Mouse (Mus musculus) CD8-positive naive resting alpha-beta T cell, adult 2 months (primary cell): ENCODE results near the gene Zfp593.
A peak's percentile ranks its signal among the peaks of the same experiment; 100 is the strongest.

Source experiments
- DNase-seq, 2 experiments: peaks; one replicate each; pipeline ENCODE4 v3.0.0; 2022; ENCODE audit warnings: low read depth in 2 of 2, low spot score in 2 of 2

Zfp593 gene

DNA sequence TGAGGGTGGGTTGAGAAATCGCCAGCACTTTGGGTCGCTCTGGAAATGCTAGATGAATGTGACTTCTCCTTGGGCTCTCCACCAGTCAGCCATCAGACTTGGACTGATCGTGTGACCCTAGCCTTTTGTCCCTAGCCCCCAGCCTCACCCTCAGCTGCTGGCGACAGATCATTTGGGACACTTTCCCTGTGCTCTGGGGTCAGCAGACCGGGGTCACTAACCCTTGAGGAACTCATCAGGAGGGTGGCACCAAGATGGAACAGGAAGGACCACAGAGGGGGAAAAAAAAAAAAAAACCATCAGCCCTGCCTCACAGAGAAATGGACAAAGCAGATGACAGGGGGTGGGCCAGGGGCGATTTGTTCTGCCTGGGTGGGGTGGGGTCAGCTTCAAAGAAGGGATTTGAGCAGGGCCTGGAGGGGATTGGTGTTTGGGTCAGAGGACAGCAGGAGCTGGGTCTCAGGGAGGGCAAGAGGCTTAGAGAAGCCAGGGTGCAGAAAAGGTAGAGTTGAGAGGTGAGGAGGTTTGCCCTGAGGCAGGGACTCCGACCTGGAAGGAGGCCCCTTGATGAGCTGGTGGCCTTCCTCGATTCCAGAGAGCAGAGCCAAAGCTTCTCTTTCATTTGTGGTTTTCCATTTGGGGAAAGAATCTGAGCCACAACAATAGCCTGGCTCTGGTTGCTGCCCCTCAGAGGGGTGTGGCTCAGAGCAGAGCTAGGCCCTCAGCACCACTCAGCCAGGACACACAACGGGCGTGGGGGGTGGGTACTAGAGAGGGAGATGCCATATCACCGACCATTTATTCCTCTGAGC, 12.0 kb upstream of the Zfp593 start:
- no peak for DNase-seq

DNA sequence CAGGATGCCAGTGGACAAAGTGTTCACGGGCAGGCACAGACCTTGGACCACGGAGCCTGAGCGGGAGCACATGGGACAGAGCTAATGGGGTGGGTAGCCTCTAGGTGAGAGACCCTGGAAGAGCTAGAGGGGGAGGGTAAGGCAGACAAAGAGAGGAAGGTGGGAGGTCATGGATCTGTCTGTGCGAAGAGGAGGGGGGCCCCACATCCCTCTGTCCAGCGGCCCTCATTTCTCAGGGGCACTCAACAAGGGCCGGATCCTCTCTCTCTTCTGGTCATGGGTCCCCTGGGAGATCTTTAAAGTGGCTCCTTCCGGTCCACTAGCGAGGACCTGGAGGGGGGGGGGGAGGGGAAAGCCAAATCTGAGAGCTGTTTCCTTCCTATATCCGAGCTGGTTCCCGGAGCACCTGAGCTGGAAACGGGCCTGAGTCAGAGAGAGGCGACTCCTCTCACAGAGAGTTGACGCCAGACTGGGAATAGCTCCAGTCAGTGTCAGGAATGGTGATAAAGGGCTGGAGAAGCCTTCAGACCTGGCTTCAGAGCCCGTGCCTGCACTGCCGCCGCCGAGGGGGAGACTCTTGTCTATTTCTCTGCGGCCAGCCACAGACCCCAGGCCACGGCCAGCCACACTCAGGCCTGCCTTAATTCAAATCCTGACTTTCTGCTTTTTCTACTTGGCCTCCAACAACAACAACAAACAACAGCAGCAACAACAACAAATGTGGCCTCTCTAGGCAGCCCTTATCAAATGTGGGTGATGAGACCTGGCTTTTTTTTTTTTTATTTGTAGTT, 11.2 kb upstream of the Zfp593 start:
- DNase-seq: no peak

DNA sequence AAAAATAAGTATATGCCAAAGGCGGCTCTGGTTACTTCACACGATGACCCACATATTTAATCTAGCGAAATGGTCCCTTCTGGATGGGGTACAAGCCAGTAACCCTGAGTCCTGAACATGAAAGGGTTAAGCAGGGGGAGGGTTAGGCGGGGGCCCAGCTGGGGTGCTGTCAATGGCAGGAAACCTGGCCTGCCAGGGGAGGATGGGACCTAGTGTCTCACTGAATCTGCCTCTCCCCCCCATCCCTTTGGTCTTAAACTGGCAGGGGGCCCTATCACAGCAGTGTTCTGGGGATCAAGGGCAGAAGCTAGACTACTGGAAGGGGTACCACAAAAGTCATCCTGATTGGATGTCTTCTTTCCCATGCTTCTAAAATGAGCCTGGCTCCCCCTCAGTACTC, 10.5 kb upstream of the Zfp593 start:
- no peak for DNase-seq

DNA sequence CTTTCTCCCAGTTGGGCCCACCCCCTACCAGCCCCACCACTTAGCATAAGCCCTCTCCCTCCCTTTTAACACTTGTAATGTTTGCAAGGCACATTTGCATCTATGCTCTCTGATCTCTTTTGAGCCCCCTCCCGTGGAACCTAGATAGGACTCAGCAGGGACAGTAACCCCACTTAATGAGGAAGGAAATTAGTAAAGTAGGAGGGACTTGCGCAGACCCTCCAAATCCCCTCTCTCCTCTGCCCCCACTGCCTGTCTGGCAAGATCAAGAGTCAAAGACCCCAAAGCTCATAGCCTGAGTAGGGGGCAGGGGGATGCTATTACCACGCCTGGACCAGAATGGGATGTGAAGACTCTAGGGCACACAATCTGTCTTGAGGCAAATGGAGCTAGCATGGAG, 9.4 kb upstream of the Zfp593 start:
- no peak for DNase-seq

DNA sequence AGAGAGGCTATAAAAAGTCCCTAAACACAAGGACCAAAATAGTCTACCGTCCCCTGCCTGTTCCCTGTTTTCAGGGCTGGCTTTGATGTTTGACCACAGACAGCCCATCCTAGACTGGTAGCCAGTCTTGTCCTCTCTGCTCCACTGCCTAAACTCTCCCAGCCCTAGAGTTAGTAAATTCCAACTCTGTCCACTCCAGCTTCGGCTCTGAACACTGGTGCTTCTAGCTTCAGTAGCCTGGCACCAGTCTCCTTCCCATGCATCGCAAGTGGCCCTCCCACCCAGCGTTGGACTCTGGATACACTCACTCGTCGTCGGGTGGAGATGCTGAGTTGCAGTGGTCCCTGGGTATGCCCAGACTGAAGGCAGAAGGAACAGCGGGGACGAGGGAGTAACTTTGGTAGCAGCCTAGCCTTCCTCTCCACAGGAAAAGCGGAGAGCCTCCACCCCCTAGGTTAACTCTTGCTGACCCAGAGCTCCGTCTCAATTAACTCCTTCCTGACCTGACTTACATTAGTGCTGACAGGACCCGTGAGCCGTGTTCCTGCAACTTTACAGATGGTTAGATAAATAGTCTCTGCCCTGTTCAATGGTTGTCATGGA, 8.4 kb upstream of the Zfp593 start, which contains the start of gene Grrp1:
Grrp1 (minus strand) TSS at position 385 of the 603 bp plus-strand sequence.
- DNase-seq: no peak

DNA sequence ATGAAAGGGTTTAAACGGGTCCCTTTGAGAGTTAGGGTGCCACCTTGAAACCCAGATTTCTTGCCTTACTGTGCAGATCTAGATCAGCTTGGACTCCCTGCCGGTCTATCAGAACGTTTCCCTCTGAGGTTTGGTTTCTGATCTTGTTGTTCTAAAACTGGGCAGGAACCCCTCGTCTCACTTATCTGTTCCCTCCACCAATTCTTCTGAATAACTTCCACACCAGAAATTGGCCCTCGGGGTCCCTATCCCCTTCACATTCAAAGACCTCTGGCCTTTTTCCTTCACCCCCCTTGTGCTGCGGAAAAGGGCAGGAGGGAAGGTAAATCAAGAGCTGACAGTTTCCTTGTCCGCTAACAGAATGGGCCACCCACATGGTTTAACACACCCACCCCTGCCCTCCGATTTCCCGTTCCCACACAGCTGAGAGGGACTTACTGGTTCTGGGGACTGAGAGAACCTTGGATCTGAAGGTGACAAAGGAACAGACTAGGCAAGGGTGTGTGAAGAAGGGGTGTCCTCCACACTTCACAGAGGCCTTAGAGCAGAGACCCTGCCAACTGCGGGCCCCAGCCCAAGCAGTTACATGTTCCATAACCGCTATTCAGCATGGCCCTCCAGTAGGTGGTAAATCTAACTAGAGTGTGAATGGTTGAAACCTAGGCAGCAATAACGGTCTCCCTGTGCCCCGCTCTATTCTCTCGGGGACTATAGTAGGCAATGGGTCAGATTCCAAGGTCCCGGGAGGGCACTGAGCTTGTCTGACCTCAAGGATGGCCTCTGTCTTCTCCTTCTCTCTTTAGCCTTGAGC, 7.7 kb upstream of the Zfp593 start:
- no peak for DNase-seq

DNA sequence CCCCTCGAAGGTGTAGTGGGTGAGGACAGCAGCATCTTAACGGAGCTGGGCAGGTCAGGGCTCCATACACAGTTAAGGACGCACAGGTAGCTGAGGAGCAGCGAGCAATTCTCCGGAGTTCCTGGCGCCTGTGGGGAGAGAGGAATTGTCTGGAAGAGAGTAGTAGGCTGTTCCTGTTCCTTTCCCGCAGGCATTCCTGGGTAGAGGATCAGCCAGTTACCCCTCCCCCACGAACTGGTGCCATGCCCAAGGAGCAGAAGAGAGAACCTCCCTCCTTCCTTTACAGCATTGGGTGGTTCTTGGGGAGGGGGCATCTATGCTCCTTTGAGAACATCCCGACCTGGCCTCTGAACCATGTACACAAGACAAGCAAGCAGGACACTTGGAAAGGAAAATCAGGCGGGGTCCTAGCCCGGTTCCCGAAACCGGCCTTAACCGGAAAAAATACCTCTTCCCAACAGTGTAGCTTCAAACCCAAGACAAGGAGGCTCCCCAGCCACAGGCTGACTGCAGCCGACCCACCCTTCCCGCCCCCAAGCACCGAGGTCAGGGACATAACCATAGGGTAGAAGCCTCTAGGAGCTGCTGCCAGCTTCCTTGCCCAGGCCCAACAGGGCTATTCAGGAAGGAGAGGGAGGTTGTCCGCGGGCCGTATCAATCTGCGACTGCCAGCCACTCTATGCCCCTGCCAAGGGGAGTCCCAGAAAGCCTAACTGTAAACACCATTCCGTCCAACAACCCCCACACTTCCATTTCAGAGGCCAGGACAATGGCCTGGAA, 6.9 kb upstream of the Zfp593 start:
- DNase-seq: no peak

DNA sequence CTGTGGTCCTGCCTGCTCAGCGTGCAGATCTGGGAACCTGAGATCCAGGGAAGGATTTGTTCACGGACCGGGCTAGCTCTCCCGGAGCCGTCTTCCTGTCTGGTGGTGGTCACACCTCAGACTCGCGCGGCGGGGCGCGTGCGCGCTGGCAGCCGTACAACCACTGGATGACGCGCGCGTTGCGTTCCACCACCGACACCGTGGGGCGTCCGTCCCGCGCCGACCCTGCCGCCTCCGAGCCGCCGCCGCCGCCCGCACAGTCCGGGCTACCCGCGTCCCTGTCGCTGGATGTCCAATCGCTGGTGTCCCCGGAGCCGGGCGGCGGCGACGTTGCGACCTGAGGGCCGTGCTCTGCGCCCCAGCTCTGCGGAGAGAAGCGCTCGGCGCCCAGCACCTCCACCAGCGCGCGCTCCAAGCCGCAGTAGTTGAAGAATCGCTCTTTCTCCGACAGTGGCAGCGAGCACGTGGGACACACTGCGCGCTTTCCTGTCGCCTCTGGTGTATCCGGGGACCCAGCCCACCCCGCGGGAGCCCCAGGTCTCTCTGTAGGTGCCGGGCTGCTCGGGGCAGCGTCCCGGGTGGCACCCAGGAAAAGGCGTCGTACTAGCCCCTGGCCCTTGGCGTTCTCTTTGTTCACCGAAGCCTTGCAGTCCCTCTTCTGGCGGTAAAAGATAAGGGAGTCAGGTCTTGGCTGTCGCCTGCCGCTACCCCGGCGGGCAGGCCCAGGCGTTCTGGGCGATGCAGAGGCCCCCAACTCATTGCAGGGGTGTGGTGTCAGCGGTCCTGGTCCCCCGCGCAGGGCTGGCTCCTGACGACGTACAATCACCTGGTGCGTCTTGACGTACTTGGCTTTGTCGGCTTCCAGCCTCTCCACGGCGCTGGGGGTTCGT, 6.1 kb upstream of the Zfp593 start:
- DNase-seq: peak in 1 of 2 experiments; percentile 29

DNA sequence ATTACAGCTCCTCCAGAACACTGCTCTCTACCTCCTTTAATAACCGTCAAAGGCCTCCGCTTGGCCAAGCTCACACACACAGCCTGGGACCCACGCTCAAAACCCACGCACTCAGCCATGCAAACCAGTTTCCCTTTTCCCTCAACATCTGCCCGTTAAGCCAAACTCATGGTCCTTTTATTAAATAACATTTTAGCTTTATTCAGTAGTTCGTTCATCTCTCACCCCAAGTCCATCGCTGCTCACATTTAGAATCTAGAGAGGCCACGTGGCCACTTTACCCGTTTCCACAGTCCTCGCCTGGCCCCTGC, 5.5 kb upstream of the Zfp593 start:
- DNase-seq: no peak

DNA sequence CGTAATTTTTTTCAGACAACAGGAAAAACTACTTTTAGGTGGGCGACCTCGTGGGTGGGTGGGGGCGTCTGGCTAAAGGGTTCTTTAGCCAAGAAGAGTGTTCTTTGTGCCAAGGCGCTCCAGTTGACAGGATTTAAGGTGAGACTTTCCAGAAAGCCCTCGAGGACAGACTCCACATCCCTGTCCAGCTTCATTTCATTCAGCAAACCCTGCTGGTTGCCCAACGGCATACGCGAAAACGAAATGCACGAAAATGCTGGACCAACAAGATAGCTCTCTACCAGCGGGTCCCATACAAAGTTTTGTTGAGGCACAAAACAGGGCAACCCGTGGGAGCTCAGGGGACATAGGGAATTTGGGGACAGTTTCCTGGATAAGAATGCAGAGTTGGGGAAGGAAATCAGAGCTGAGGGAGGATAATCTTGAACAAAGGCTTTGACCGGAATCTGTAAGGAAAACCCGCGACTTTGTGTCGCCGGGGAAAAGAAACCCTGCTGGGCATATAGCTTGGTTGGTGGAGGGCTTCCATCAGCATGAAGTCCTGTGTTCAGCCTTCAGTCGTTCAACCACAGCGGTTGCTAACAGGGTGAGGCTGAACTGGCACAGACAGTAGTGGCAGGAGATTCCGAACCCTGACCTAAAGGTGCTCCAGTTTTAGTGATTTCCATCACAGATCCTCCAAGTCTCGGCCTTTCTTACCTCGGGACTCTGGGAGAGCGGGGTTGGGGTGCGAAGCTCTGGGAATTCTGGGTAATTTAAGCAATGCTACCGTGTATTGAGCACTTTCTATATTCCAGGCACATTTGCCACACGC, 4.9 kb upstream of the Zfp593 start:
- no peak for DNase-seq

DNA sequence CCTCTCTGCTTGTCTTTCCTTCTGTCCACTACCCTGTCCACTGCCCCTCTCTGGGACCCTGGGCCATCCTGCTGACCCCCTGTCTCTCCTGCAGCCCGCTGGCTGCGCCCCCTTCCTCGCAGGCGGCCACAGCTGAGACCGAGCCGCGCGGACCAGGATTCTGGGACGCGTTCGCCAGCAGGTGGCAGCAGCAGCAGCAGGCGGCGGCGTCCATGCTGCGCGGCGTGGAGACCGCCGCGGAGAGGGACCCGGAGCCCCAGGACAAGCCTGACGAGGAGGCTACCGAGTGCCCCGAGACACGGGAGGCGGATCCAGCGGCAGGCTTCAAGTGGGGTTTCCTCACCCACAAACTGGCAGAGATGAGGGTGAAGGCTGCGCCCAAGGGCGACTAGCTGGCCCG, 4.3 kb upstream of the Zfp593 start:
- DNase-seq: peak; percentile 59 to 65

DNA sequence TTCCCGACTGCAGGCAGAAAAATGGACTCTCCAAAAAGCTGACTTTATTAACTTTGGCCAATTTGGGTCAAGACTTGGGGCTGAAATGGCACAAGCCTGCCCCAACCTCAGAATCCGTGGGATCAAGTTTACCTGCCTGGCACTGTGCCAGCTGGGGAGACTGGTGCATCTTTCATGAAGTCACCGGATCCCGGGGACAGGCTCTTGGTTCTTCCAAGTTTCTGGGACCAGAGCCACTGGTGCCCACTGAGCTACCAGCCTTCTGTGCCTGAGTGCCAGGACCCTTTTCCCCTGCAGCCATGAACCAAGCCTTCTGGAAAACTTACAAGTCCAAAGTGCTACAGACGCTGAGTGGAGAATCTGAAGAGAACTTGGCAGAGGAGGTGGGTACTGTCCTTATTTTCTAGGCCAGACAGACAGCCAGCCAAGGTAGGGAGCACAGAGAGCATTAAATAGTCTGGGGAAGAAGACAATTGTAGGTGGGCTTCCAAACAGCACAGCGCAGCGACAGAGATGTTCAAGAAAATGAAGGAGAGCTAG, 1.4 kb upstream of the Zfp593 start, which contains the start of gene Gm30191:
Gm30191 (plus strand) TSS at position 217 of the 540 bp plus-strand sequence.
- DNase-seq: no peak

DNA sequence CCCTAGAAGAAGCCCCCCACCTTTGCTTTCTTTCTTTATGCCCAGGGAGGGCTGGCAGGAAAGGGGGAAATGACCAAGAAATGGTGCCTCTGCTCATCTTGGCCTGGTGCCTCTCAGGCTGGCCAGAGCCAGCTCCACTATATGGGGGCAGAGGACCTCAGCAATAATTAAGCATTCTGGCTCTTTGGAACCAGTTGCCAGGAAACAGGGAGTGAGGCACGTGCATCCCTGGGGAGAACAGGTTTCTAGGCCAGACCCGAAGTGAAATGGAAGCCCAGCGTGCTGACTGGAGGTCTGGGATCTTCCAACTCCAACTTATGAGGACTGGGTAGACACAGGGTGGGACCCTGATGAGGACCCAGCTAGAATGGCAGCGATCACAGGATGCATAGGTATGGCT, 864 bp upstream of the Zfp593 start:
- no peak for DNase-seq

DNA sequence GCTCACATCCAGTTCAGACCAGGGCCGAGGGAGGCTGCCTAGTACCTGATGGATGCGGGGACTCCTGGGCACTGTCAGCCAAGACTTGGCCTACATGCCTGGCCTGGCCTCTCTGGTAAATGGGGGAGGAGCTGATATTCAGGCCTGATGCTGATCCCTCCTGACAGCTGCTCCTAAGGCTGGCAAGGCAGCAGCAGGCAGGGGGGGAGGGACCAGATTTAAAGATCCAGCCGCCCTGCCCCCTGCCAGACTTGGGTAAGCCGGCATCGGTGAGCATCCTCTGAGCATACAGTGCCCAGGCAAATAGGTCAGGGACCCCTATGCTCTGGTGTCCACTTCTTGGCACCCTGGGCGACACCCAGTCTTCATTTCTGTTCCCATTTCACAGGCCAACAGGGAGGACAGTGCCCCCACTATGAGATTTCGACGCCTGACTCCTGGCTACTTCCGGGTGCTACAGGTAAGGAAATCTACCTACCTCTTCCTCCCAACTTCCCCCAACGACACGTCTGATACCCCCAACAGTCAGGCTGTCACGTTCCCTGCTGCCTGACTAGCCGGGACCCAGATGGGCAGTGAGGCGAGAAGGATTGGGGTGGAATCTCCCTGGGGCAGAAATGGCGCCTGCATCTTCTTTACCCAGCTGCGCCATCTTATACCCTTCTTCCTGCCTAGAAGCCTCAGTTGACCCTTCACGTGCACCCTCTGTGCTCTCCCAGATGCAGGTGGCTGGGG, 1.7 kb downstream of the Zfp593 start, which contains the start of gene E130218I03Rik:
E130218I03Rik (plus strand) TSS at position 147 of the 735 bp plus-strand sequence.
- DNase-seq: no peak

DNA sequence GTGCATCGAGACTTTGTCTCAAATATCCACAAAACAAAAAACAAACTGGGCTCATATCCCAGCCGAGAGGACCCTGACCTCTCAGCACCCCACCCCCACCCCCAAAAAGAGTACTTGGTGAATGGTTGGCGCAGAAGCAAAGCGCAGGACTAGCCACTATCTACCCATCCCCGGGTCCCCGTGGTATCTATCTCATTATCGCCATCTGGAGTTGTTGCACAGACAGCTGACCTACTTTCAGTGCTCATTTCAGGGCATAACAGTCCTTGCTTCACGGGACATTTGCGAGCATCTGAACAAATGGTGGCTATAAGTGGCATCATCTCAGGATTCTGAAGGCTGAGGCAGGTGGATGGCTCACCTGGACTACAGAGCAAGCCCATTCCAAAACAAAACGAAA, 6.7 kb downstream of the Zfp593 start:
- no peak for DNase-seq

DNA sequence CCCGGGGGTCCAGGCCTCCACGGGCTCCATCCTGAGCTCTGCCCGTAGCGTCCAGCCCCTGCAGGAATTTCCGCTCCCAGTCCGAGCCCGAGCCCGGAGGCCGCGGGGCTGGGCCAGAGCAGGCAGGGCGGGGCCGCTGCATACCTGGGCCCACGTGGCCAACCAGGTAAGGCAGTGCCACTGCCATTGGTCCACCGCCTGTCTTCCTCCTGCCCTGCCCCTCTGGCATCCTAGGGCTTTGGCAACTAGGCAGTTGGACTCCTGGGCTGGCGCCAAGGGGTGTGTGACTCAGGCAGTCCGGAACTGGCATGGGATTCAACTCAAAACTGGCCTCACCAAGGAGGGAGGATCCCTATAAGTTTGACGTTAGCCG, 7.1 kb downstream of the Zfp593 start, which contains the start of gene Cnksr1:
Cnksr1 (minus strand) TSS at position 121 of the 373 bp plus-strand sequence.
- DNase-seq: no peak

DNA sequence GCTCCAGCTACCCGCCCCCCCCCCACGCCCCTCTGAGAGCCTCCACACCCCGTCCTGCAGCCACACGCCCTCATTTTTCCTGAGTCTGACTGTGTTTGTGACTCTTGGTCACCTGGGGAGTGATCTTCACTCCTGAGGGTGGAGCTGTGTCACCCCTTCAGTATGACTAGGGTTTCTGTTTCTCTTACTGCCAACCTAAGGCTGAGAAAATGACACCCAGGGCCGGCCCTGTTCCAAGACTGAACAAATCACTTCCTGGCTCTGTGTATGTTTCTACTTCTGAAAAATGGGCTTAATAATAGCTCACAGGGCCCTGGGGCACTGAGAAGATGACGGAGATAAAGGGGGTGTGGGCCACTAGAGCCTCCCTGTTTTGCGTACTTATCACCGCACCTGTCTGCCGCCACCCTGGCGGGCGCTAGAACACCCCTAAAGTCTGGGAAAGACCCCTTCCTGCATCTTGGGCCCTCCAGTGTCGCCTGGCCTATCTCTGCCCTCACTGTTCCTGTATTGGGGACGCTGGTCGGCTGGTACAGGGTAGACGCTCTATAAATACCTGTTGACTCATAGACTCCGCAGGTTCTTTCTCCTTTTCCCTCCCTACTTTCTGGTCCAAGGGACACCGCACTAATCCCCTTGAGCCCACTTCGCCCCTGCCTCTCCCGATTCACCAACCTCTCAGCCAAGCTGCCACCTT, 7.7 kb downstream of the Zfp593 start:
- no peak for DNase-seq
